Mouse (Mus musculus) embryo, embryonic 11 days (tissue): ENCODE results near the gene Gja1.
A peak's percentile ranks its signal among the peaks of the same experiment; 100 is the strongest.
"Not testable (repeated sequence)": the region's sequence is repeated elsewhere in the genome, so short reads cannot be mapped to it uniquely, and the experiment has no call there.

Source experiments
- DNase-seq: peaks from one replicate; pipeline ENCODE4 v3.0.0-alpha.2; 2015

Gene Gja1

DNA sequence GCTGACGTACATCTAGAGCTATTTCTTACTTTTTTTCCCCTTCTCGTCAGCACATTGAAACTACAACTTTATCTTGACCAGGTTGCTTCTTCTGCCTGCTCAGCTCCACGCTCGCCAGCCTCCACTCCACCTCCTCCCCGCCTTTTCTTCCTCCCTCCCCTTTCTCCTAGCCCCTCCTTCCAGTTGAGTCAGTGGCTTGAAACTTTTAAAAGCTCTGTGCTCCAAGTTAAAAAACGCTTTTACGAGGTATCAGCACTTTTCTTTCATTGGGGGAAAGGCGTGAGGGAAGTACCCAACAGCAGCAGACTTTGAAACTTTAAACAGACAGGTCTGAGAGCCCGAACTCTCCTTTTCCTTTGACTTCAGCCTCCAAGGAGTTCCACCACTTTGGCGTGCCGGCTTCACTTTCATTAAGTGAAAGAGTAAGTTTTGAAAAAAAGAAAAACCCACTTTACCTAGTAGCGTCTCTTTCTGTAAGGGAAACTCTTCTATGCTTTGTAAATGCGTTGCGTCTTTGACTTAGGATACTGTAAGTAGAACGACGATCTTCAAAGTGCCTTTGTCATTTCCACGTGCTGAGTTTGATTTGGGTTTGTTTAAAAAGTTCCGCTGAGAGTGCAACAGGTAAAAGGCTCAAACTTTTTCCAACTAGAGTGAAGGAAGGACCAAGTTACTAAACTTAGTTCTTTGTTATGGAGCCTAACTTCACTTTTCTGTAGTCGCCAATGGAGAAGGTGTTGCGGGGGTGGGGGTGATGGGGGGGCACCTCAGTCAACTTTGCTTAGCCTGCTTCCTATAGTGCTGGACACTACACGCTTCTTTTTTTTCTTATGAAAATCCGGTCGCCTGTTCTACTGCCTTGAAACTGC is at the start of gene Gja1:
Gja1 (plus strand) TSS at position 234 of the 869 bp plus-strand sequence.
- peak; percentile 87 for DNase-seq

DNA sequence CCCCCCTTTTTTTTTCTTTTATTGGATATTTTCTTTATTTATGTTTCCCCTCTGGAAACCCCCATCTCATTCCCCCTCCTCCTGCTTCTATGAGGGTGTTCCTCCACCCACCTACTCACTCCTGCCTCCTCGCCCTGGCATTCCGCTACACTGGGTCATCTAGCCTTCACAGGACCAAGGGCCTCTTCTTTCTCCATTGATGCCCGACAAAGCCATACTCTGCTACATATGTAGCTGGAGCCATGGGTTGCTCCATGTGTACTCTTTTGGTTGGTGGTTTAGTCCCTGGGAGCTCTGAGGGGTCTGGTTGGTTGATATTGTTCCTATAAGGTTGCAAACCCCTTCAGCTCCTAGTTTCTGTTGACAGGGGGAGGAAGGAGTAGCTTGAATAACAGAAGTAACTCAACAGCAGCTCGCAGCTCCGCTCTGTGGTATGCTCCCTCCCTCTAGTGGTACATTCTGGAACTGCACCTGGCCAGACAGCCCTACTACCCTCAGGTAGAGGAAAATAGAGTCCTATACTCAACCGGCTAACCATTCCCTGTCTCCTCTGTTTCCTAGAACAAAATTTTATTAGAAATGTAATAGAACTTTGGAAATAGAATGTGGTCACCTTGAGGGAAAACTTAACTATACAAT is 38.2 kb upstream of the Gja1 start:
- DNase-seq = peak; percentile 83

DNA sequence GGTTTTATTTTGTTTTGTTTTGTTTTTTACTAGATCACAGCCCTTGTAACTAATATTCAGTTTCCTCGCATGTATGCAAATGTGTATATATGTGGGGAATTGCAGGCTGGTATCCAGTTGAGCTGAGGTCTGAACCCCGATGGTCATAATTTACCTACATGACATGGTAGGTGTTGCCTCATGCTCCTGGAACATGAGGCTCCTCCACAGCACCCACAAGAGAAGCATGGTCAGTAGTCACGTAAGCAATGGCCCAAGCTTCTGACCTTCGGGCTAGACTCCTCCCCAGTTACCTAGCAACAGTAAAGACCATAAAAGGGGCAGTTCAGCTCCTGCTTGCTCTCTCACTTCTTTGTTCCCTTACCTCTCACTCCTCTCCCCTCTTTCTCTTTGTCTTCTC is 16.7 kb upstream of the Gja1 start:
- DNase-seq = no peak

DNA sequence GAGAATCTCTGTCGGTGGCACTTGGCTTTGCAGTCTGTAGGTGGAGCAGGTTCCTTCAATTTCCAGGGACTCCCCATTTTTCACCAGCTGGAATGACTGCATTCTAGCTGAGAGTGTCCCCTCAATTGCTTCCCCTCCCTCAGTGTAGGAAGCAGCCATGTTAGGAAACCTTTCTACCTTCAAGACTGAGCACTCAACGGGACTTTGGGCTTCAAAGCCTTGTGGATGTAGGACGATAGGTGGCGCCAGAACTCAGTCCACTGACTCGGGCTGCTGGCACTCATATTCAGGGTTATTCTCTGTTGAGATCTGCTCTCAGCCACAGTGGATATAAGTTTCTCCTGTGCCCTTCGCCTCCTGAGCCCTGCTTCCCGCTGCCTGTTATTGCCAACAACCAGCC is 8.1 kb upstream of the Gja1 start:
- DNase-seq = peak; percentile 83

DNA sequence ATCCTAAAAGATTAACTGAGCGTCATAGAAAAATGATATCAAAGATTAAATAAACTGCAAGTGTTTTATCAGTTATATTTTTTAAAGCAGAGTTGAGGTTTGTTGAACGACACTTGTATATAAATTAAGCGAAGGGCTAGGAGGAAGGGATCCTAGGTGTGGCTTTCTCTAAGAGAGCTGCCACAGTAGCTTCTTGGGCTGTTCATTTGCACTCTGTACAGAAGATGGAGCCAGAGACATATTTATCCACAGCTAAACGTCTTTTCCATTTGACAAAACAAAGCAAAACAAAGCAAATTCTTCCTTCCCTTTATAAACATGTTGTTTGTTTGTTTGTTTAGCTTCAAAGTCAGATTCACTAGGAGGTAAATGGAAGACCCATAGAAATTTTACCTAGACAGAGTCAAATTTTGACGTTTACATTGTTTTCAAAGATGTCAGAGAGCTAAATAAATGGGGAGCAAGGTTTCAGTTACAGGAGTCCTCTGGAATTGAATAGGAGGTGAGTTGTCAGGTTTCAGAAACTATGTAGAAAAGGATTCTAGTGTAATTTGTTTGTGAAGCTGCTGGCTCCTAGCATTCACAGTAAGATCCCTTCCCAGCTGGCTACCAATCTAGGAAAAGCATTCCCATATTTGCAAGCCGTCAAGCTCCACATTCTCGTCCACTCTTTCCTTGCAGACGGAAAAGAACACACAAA is 4.0 kb upstream of the Gja1 start:
- peak; percentile 77 for DNase-seq

DNA sequence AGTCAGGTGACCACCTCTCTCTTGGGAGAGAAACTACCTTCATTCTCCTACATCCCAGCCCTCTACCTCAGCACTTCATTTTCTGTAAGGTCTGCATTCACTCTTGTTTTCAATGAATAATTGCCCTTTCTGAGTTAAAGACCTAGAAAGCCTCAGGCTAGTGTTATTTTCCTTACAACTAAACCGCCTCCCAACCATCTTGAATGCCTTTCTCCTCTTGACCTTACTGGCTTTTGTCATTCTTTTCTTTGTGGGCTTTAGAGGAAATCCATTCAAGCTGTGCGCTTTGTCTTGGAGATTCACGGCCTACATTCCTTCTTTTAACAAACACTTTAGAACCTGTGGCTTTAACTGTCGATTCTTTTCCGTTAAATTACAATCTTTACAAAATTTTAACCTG is 3.0 kb upstream of the Gja1 start:
- peak; percentile 50 for DNase-seq

DNA sequence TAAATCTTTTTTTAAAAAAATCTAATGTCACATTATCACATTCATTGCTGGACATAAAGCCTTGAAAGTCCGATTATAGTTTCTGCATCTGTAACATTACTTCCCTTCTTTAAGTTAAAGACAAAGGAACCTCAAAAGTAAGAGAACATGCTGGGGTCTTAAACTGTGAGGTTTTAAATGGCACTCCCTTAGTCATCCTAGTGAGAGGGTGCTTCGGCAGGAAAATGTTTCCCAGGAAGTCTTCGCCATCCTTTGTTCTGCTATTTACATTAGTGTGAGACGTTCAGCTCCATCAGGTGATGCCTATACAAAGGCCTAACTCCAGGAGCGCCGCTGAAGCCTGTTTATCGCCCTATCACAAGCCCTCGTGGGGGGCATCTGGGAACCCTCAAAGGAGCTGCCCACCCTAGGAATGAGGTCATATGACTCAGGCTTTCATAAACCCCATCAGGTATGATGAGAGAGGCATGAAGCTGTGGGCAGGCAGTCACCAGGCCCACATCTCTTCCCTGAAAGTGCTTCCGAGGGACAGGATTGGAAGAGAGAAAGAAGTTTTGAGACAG is 1.1 kb upstream of the Gja1 start:
- DNase-seq = no peak

DNA sequence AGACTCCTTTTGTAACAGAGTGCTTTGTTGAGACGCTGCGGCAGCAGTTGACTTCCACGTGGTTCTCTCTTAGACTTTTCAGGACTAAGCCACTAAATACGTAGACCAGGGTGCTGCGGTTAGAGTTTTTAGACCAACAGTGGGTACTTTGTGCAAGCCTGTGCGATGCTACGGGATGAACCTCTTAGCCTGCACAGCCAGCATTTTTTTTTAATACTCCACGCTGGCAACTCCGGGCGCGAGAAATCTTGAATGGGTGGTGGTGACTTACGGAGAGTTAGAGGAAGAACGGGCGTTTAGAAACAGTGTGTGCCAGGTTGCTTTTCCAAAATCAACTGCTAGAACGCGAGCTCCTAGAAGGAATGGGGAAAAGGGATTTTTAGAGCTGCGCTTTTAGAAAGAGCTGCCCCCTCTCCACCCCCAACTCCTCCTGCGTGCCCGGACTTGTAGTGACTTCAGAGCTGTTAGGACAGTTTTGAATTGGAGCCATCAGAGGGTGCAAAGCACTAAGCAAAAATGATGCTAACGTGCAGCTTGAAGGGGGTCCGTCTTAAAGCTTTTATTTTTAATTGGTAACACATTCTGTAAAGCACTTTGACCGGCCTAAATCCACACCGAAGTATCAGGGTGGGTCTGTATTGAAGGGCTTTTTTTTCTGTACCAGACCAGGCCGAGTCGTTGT is 977 bp downstream of the Gja1 start:
- DNase-seq = peak; percentile 57

DNA sequence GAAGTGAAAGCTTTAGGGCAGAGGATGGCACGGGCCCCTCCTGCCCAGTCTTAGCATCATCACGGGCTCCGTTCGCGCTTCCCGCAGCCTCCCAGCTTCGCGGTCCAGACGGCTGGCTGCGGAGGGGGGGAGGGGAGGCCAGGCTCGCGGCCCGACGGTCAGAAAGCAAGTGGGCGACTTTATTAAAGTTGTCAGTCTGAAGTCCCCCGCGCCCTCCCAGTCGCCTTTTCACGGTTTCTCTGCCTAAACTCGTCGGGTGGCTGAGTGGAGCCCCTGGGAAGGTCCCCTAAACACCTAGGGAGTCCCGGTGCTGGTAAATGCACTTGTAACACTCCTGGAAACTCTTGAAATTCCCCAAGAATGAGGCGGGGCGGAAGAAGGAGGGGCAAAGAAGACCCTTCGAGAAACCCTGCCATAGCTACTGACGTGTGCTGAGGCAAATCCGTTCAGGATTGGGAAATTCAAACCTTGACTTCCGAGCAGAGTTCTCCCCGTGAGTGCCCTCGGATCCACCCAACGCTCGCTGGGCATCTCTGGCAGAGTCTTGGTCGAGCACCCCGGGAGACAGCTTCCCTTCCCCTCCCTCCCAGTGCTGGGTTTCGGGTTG is 1.6 kb downstream of the Gja1 start:
- DNase-seq = peak; percentile 83

DNA sequence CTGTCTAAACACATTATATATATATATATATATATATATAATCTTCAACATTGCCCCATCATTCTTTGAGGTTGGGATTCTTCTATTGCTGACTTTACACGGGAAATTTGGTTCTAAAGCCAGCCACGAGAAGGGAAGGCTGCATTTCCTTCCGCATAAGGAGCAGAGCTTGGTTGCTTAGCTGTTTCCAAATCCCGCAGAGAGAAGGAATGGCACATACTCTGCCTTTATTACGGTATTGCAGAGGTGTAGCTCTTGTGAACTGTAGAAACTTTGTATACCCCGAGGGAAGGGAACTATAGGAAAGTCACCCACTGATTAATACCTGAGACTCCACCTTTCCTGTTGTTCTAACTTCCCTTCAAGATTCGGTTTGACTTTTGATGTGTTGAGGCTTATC is 2.6 kb downstream of the Gja1 start:
- peak; percentile 44 for DNase-seq

DNA sequence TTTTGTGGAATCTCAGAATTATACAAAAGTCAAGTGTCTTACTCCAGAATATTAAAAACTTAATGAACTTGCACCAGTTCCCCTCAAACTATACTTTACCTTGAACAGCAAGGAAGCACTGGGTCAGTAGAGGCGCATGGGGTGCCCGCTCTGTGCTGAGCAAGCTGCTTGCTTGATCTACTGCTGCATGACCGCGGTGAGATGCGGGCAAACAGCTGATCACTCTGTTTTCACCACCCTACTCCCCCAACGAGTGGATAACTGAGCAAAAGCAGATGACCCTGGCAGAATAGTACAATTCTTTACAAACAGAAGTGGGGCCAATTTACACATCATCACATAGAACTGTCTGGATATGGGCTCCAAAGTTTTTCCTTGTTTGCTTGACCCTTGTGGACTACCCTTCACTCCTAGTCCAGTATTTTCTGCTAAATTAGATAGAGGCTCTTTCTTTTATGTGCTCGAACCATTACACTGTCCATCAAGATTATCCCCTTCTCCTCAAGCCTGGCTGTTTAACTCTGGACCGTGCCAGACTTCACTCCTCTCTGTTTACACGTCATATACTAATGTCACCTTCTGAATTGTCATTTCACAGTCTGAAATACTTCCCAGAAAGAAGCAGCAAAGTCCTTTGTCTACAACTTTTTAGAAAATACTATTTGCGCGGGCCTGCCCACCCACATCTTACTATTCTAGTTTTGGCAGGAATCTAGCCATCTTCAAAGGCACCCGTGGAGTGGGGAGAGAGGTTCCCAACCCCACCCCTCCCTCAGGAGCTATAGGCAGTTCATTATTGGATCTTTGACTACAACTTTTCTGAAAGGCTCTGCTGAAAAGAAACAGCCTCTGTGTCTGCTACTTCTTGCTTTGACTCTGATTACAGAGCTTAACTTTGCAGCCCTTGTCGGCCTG is 8.3 kb downstream of the Gja1 start:
- no peak for DNase-seq

DNA sequence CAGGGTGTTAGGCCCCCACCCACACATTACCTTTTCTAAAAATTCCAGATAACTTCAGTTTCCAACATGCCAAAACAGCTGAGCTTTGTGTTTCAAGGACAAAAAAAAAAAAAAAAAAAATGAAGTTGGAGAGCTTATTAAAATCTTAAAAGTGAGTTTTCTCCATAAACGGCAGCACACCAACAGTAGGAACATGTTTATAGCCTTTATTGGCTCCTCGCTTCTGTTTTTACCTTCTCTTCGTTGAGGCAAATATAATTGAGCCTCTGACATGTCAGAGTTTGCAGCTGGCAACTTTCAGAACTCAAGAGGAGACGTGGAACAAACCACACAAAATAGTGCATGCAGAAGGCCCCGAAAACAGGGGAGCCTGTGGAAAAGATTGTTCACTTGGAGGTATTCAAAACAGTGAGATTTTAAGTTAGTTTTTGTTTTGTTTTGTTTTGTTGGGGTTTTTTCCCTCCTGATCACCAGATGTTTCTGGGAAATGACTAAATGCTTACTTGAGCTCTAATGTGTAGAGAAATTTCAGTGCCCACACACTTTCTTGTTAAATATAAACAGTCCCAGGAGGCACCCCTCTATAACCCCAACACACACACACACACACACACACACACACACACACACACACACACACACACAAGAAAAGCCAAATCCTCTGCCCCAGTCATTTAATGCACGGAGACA is 16.1 kb downstream of the Gja1 start:
- no peak for DNase-seq

DNA sequence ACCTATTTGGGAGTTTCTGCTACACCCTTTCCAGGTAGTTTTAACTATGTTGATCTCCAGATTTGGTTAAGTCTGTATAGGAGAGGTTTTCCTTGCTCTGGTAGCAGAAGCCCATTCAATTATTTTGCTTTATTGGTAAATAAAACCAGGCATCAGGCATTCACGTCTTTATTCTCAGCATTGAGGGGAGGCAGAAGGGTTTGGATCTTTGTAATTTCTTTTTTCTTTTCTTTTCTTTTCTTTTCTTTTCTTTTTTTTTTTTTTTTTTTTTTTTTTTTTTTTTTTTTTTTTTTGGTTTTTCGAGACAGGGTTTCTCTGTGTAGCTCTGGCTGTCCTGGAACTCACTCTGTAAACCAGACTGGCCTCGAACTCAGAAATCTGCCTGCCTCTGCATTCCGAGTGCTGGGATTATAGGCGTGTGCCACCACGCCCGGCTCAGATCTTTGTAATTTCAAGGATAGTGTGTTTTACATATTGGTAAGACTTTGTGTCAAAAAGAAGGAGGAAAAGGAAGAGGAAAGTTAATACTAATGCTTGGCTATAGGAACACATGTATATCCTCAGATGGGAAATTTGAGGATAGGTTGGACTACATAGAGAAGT is 16.8 kb downstream of the Gja1 start:
- DNase-seq = not testable (repeated sequence)

DNA sequence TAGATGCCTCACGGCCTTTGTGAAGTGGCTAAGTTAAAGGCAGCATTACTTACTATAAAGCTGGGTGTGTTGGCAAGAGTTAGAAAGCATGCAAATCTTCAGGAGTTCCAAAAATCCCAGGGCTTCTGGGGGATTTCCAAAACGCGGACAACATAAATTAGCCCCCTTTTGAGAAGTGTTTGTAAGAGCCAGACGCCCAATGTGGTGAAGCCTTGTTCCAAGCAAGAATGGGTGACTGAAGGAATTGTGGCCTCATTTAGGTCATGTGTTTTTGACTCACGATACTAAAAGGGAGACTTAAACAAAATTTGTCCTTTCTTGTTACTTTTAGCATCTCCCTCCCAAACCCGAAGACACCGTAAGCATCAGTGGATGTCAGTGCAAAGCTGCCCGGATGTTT is 20.7 kb downstream of the Gja1 start:
- DNase-seq = no peak

DNA sequence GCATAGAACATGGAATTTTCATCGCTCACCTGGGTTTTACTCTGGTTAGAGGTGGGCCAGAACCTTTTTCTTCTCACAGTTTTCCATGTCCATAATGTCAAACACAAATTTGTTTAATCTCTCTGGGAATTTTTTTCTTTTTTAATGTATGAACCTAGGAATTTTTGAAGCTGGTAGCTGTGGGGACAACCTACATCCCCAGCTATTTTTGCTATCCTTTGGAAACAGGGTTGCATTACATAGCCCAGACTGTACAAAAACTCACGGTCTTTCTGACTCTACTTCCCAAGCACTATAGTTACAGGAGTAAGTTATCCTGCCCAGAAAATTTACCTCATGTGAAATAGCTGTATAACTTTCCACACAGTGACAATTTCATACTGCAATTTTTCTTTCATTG is 21.2 kb downstream of the Gja1 start:
- DNase-seq = no peak

DNA sequence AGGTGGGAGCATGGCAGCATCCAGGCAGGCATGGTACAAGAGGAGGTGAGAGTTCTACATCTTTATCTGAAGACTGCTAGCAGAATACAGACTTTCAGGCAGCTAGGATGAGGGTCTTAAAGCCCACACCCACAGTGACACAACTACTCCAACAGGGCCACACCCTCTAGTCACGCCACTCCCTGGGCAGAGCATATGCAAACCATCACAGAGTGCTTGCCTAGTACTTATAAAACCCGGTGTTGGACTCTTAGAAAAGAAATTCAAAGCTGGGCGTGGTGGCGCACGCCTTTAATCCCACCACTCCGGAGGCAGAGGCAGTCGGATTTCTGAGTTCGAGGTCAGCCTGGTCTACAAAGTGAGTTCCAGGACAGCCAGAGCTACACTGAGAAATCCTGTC is 24.3 kb downstream of the Gja1 start:
- DNase-seq = not testable (repeated sequence)

DNA sequence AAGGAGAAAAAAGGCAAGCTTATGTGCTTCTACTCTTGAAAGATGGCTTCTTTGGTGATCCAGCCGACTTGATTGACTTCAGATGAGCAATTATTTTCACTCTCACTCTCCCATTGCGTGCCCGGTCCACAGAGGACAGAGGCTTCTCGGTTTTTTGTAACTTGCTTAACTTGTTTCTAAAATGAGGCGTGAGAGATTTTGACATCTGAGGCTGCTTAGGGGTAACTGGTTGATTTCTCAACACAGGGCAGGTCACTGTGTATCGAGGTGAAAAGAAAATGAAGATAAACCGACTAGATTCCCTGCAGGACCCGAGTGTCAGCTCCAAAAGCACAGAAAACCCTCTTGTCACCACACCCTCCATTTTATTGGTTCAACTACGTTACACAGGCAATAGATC is 28.8 kb downstream of the Gja1 start:
- no peak for DNase-seq

DNA sequence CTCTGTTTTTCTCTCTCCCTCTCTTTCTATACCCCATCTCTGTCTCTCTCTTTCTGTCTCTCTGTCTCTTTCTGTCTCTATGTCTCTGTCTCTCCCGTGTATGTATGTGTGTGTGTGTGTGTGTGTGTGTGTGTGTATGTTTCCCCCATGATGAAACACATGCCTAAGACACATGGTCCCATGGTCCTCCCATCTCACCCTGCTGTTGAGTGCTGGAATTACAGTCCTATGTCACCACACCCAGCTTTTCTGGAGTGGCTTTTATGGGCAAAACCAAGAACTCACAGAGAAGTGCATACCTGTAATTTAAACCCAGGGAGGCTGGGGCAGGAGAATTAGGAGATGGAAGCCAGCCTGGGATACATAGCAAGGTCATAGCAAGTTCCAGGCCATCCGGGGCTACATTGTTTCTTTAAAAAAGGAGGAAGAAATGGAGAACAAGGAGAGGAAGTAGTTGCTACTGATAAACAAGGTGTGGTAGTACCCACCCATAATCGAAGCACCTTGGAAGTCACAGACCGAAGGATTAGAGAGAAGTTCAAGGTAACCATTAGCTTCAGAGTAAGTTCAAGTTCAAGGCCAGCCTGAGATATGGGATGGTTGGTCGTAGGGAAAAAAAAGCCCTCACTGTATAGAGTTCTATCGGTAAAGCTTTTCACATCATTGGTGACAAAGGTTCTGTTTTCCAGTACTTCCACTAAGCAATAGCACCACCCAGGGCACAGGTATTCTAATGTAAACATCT is 29.4 kb downstream of the Gja1 start:
- no peak for DNase-seq

DNA sequence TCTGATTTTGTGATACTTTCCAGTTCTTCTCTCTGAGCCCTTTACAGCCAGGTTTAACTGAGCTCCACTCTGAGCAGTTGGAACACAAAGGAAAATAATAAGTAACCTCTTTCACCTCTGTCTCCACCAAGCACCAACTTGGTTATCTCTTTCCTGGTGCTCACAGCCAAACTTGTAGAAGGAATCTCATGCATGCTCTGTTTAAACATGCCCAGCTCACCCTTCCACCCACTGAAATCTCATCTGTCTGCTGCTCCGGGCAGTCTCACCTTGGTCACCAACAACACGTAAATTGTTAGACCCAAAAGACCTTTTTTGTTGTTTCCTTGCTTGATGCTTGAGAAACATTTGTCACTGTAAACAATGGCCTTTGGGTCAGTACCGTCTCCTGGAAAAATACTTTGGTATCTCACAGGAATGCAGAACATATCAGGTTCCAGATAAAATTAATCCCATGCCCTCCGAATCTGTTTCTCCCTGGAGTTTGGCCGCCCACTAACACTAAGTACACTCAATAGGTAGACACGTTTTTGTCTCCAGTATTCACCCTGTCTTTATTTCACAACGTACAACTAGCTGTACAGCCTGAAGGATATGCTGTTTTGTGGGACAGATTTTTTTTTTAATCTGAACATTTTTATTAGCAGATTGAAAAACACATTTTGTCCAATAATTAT is 38.9 kb downstream of the Gja1 start:
- DNase-seq = no peak
